Mouse (Mus musculus): ENCODE measurements around the gene Ubp1. TPM values are rescaled to one million over a fixed set of nuclear protein-coding genes. Genes with fewer than 3 reads are reported as not detected.

Gene Ubp1
- polyA plus RNA-seq, 1 experiment from 2014 or later: 49.8 TPM

DNA sequence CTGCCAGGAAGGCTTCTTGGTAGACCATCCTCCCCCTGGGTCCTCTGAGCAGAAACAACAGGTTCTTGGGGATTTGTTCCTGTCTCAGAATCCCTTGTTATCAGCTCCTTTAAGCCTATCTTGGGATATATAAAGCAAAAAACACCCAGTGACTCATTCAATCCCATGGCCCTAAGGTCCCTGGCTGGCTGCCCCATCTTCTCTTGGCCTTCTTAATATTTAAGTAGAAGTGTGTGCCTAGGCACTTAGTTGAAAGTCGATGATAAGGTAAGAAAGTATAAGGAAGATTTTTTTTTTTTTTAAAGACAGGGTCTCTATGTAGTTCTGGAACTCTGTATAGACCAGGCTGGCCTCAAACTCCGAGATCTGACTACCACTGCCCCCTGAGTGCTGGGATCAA lies 51.7 kb downstream of the Ubp1 start:
- H3K4me1 ChIP-seq (replicated peaks): peaks cover 2% of the 10 kb centered on the region; the same call in 1 of the 2 replicates
- H3K4me2 ChIP-seq: no peak overlapping the region
- no peak overlapping the region for H3K9ac ChIP-seq
- 87% methylated on average over 2 of the region's 2 CpGs for WGBS (ENCODE audit: insufficient replicate concordance)
- H3K36me3 ChIP-seq (replicated peaks): peaks cover 42% of the 10 kb centered on the region
- H3K27me3 ChIP-seq: no peaks in the 10 kb centered on the region
- ATAC-seq (ENCODE audit: insufficient read depth): no peak
- H3K9me3 ChIP-seq (replicated peaks): no peaks in the 10 kb centered on the region
- H3K4me3 ChIP-seq (replicated peaks): no peak overlapping the region
- H3K27ac ChIP-seq (replicated peaks): no peak overlapping the region

- no peak overlapping the region for H3K27ac ChIP-seq (replicated peaks)
- H3K36me3 ChIP-seq (replicated peaks): peaks cover 35% of the 10 kb centered on the region
- H3K4me2 ChIP-seq: no peak overlapping the region
- peaks cover 2% of the 10 kb centered on the region; the same call in 1 of the 2 replicates for H3K4me1 ChIP-seq (replicated peaks)
- H3K4me3 ChIP-seq (replicated peaks): no peak overlapping the region
- H3K9ac ChIP-seq: no peak overlapping the region
- H3K27me3 ChIP-seq: no peaks in the 10 kb centered on the region
- ATAC-seq (ENCODE audit: insufficient read depth): no peak
- 76% methylated on average over 11 of the region's 11 CpGs for WGBS (ENCODE audit: insufficient replicate concordance)
- H3K9me3 ChIP-seq (replicated peaks): no peaks in the 10 kb centered on the region
Observed at GRCm38 (mm10) chr9:113982883-113983670, 52.3 kb downstream of the Ubp1 start.

DNA sequence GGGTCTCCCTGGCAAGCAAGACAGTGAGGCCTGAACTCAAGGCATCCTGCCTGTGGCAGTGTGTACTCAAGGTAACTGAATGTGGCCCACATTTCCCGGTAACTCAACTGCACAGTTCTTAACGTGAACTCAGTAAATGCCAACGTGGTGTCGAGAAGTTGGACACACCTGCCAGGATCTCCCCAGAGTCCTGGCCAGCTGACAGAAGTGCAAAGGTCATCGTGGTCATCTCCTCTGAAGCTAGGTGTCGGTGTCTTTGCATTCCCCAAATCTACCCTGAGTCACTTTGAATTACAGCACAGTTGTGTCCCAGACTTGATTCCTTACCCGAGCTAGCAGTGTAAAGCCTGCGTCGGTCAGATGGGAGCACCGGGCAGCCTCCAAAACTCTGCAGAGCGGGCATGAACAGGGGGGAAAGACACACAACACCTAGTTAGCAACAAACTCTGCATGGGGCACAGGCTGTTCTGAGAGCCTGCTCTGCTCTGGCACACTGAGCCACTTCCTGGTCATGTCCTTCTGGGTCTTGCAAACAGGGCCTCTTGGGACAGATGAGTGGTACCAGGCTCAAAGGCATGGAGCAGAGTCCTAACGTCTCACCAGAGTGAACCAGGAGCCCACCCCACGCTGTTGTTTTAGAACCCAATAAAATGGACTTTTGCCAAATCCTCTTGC lies 54.3 kb downstream of the Ubp1 start:
- 79% methylated on average over 13 of the region's 13 CpGs for WGBS (ENCODE audit: insufficient replicate concordance)
- no peaks in the 10 kb centered on the region for H3K27me3 ChIP-seq
- no peak overlapping the region for H3K27ac ChIP-seq (replicated peaks)
- no peak overlapping the region for H3K4me2 ChIP-seq
- no peaks in the 10 kb centered on the region; the same call in 1 of the 2 replicates for H3K4me1 ChIP-seq (replicated peaks)
- H3K9me3 ChIP-seq (replicated peaks): no peaks in the 10 kb centered on the region
- no peak for ATAC-seq (ENCODE audit: insufficient read depth)
- H3K9ac ChIP-seq: no peak overlapping the region
- no peak overlapping the region for H3K4me3 ChIP-seq (replicated peaks)
- H3K36me3 ChIP-seq (replicated peaks): peaks cover 15% of the 10 kb centered on the region; the same call in 1 of the 2 replicates

- ATAC-seq (ENCODE audit: insufficient read depth): peak; percentile 71
- Histone ChIP-seq H3K27ac (replicated peaks) (no peak overlapping the region), H3K36me3 (replicated peaks) (no peaks in the 10 kb centered on the region), H3K9ac (0 out of 2 replicates have a peak overlapping the region, but pooled peaks have one; percentile 25), H3K9me3 (replicated peaks) (no peaks in the 10 kb centered on the region), H3K4me1 (replicated peaks) (peaks cover 8% of the 10 kb centered on the region), H3K4me3 (replicated peaks) (peak overlapping the region; percentile 42), H3K4me2 (peak overlapping the region; percentile 64), H3K27me3 (peaks cover 5% of the 10 kb centered on the region; the same call in 1 of the 2 replicates)
- WGBS (ENCODE audit: insufficient replicate concordance): 19% methylated on average over 18 of the region's 18 CpGs
Observed at GRCm38 (mm10) chr9:113990547-113991248, 60.0 kb downstream of the Ubp1 start.

- Histone ChIP-seq H3K27me3 (peaks cover 5% of the 10 kb centered on the region; the same call in 1 of the 2 replicates), H3K4me2 (no peak overlapping the region), H3K4me3 (replicated peaks) (no peak overlapping the region), H3K27ac (replicated peaks) (no peak overlapping the region), H3K9ac (no peak overlapping the region), H3K4me1 (replicated peaks) (peaks cover 8% of the 10 kb centered on the region), H3K36me3 (replicated peaks) (no peaks in the 10 kb centered on the region), H3K9me3 (replicated peaks) (no peaks in the 10 kb centered on the region)
- ATAC-seq (ENCODE audit: insufficient read depth): no peak
- 77% methylated on average over 7 of the region's 7 CpGs for WGBS (ENCODE audit: insufficient replicate concordance)
Observed at GRCm38 (mm10) chr9:113992810-113993209, 62.1 kb downstream of the Ubp1 start.

GRCm38 (mm10) chr9:113998311-113998710 lies 67.6 kb downstream of the Ubp1 start:
- WGBS (ENCODE audit: insufficient replicate concordance): 39% methylated on average over 2 of the region's 2 CpGs
- Histone ChIP-seq H3K4me2 (no peak overlapping the region), H3K27me3 (no peaks in the 10 kb centered on the region), H3K36me3 (replicated peaks) (no peaks in the 10 kb centered on the region), H3K9ac (no peak overlapping the region), H3K27ac (replicated peaks) (no peak overlapping the region), H3K4me1 (replicated peaks) (no peaks in the 10 kb centered on the region), H3K4me3 (replicated peaks) (no peak overlapping the region), H3K9me3 (replicated peaks) (no peaks in the 10 kb centered on the region)
- no peak for ATAC-seq (ENCODE audit: insufficient read depth)

GRCm38 (mm10) chr9:114006801-114007200 lies 76.1 kb downstream of the Ubp1 start:
- no peak for ATAC-seq (ENCODE audit: insufficient read depth)
- 58% methylated on average over 9 of the region's 9 CpGs for WGBS (ENCODE audit: insufficient replicate concordance)
- no peaks in the 10 kb centered on the region; the same call in 1 of the 2 replicates for H3K9me3 ChIP-seq (replicated peaks)
- H3K4me3 ChIP-seq (replicated peaks): no peak overlapping the region
- no peak overlapping the region for H3K27ac ChIP-seq (replicated peaks)
- 0 out of 2 replicates have a peak, but pooled peaks cover 2% of the 10 kb centered on the region for H3K4me1 ChIP-seq (replicated peaks)
- H3K4me2 ChIP-seq: no peak overlapping the region
- no peak overlapping the region for H3K9ac ChIP-seq
- no peaks in the 10 kb centered on the region for H3K27me3 ChIP-seq
- H3K36me3 ChIP-seq (replicated peaks): no peaks in the 10 kb centered on the region

DNA sequence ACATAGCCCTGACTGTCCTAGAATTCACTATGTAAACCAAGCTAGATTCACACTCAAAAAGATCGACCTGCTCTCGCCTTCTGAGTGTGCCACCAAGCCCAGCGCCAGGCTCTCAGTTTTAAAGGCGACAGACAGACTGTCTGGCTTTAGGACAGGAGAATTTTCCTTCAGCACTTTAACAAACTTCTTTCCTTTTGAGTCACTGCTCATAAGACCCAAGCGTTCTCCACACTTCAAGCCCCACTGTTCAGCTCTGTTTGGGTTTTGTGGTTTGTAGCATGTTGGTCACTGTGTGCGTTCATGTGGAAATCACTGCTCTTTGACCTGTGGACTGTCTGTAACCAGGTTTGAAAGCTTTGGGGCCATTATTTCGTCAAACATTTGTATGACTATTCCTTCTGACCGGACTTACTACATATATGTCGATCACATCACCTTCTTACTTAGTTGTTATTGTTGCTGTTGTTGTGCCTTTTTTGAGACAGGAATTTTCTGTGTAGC lies 77.2 kb downstream of the Ubp1 start:
- Histone ChIP-seq H3K4me2 (no peak overlapping the region), H3K4me1 (replicated peaks) (0 out of 2 replicates have a peak, but pooled peaks cover 2% of the 10 kb centered on the region), H3K4me3 (replicated peaks) (no peak overlapping the region), H3K36me3 (replicated peaks) (no peaks in the 10 kb centered on the region), H3K27me3 (no peaks in the 10 kb centered on the region), H3K9me3 (replicated peaks) (no peaks in the 10 kb centered on the region; the same call in 1 of the 2 replicates), H3K27ac (replicated peaks) (no peak overlapping the region), H3K9ac (no peak overlapping the region)
- ATAC-seq (ENCODE audit: insufficient read depth): no peak
- 70% methylated on average over 9 of the region's 9 CpGs for WGBS (ENCODE audit: insufficient replicate concordance)

DNA sequence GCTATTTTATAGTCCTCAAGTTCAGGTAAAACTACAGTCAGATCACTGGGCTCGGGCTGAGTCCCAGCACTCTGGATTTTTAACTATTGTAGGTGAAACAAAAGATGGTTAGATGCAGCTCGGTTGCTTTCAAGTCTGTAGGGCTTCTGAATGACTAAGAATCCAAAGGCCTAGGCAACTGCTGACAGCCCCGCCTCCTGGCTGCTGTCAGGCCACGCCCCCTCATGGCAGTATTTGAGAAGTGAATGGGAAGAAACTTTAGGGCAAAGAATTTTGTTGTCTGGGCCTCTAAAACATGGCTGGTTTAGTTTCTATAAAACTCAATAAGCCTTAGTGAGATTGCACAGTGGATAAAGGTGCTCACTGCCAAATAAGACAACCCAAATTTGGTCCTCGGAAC lies 78.8 kb downstream of the Ubp1 start:
- WGBS (ENCODE audit: insufficient replicate concordance): 48% methylated on average over 5 of the region's 5 CpGs
- no peaks in the 10 kb centered on the region for H3K27me3 ChIP-seq
- no peaks in the 10 kb centered on the region; the same call in 1 of the 2 replicates for H3K9me3 ChIP-seq (replicated peaks)
- H3K27ac ChIP-seq (replicated peaks): no peak overlapping the region
- H3K9ac ChIP-seq: no peak overlapping the region
- ATAC-seq (ENCODE audit: insufficient read depth): no peak
- H3K4me3 ChIP-seq (replicated peaks): no peak overlapping the region
- peaks cover 2% of the 10 kb centered on the region; the same call in 1 of the 2 replicates for H3K4me1 ChIP-seq (replicated peaks)
- no peaks in the 10 kb centered on the region for H3K36me3 ChIP-seq (replicated peaks)
- no peak overlapping the region for H3K4me2 ChIP-seq

DNA sequence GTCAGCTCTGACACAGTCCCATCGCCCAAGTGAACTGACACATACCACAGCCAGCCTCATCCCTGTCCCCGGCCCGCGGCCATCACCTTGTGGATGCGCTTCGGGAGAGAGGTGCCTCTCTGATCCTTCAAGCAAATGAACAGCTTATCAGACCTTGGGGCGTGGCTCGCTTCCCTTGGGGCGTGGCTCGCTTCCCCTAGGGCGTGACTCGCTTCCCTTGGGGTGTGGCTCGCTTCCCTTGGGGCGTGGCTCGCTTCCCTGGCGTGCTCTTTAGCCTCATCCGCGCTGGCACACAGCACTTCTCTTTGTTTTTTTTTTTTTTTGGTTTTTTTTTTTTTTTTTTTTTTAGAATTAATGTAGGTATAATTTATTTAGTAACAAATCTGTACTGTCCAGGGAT lies 80.5 kb downstream of the Ubp1 start:
- no peak for ATAC-seq (ENCODE audit: insufficient read depth)
- Histone ChIP-seq H3K9me3 (replicated peaks) (no peaks in the 10 kb centered on the region; the same call in 1 of the 2 replicates), H3K4me1 (replicated peaks) (peaks cover 2% of the 10 kb centered on the region; the same call in 1 of the 2 replicates), H3K4me2 (no peak overlapping the region), H3K9ac (no peak overlapping the region), H3K4me3 (replicated peaks) (no peak overlapping the region), H3K36me3 (replicated peaks) (no peaks in the 10 kb centered on the region), H3K27me3 (no peaks in the 10 kb centered on the region), H3K27ac (replicated peaks) (no peak overlapping the region)
- 68% methylated on average over 18 of the region's 18 CpGs for WGBS (ENCODE audit: insufficient replicate concordance)

Data from liver, embryonic 15.5 days (tissue).